Mouse (Mus musculus): ENCODE data around the gene Tmem145. TPM values are rescaled to one million over a fixed set of nuclear protein-coding genes. Genes with fewer than 3 reads are reported as not detected.

The Tmem145 gene
- polyA plus RNA-seq, 1 experiment: 0.35 TPM

DNA sequence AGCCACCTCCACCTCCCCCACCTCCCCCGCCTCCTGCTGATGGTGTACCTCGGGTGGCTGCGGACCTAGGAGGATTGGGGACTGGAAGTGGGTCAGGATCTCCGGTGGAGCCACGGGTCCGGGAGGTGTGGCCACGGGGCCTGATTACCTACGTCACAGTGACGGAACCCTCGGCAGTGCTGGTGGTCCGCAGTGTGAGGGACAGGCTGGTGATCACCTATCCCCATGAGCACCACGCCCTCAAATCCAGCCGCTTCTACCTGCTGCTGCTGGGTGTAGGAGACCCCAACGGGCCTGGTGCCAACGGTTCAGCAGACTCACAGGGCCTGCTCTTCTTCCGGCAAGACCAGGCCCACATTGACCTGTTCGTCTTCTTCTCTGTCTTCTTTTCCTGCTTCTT lies 57.7 kb downstream of the Tmem145 start:
- peaks cover 14% of the 10 kb centered on the region for H3K27me3 ChIP-seq (ENCODE audit: control insufficient read depth, insufficient read depth, low read length)
- H3K27ac ChIP-seq (ENCODE audit: insufficient read depth, low read depth, low read length): no peak overlapping the region
- TF ChIP-seq CTCF (IDR thresholded peaks at IDR 0.05; ENCODE audit: extremely low read depth, insufficient read length, insufficient replicate concordance, low read depth, low read length) (no peak), POLR2A (IDR thresholded peaks at IDR 0.05; ENCODE audit: low read depth, low read length) (no peak)
- peaks cover 3% of the 10 kb centered on the region for H3K4me1 ChIP-seq (ENCODE audit: control insufficient read depth, insufficient read depth, insufficient read length, low read length)
- no peak overlapping the region for H3K4me3 ChIP-seq (ENCODE audit: low read depth, low read length)
- WGBS: 94% methylated on average over 17 of the region's 17 CpGs
- peaks cover 4% of the 10 kb centered on the region for H3K36me3 ChIP-seq (ENCODE audit: control insufficient read depth, insufficient read depth, low read length)

Other genes starting within 250 kb of the Tmem145 start
- 11.2 and 17.7 TPM in 2 replicates for gene Grik5, start 233.8 kb upstream of the Tmem145 start, polyA plus RNA-seq (2012; rRNA removed)
- 17.4 and 37.9 TPM in 2 replicates for gene Zfp574, start 233.5 kb upstream of the Tmem145 start, polyA plus RNA-seq (2012; rRNA removed)
- 2.9 and 6.9 TPM in 2 replicates for gene Pou2f2, start 126.4 kb upstream of the Tmem145 start, polyA plus RNA-seq (2012; rRNA removed)
- 44.2 and 135 TPM in 2 replicates for gene Dedd2, start 85.5 kb upstream of the Tmem145 start, polyA plus RNA-seq (2012; rRNA removed)
- 5.8 and 8.7 TPM in 2 replicates for gene Zfp526, start 84.7 kb upstream of the Tmem145 start, polyA plus RNA-seq (2012; rRNA removed)
- 77.7 and 163 TPM in 2 replicates for gene Gsk3a, start 68.3 kb upstream of the Tmem145 start, polyA plus RNA-seq (2012; rRNA removed)
- 15.8 and 37.1 TPM in 2 replicates for gene Erf, start 55.3 kb upstream of the Tmem145 start, polyA plus RNA-seq (2012; rRNA removed)
- gene Cic, start 38.4 kb upstream of the Tmem145 start, polyA plus RNA-seq (2012; rRNA removed): 35.6 and 65.6 TPM in 2 replicates
- gene Pafah1b3, start 8.1 kb upstream of the Tmem145 start, polyA plus RNA-seq (2012; rRNA removed): 87.2 and 184 TPM in 2 replicates
- gene Prr19, start 4.7 kb upstream of the Tmem145 start, polyA plus RNA-seq (2012; rRNA removed): 0.15 TPM in 1 of 2 replicates, not detected in the other
- 13.3 and 21.2 TPM in 2 replicates for gene Megf8, start 11.1 kb downstream of the Tmem145 start, polyA plus RNA-seq (2012; rRNA removed)
- 0.48 and 0.84 TPM in 2 replicates for gene Cnfn, start 63.6 kb downstream of the Tmem145 start, polyA plus RNA-seq (2012; rRNA removed)
- gene Lipe, start 92.6 kb downstream of the Tmem145 start, polyA plus RNA-seq (2012; rRNA removed): 56.9 and 186 TPM in 2 replicates
- gene Cxcl17, start 106.8 kb downstream of the Tmem145 start, polyA plus RNA-seq (2012; rRNA removed): 3.8 TPM in 1 of 2 replicates, not detected in the other
- 133 and 320 TPM in 2 replicates for gene Ceacam1, start 171.5 kb downstream of the Tmem145 start, polyA plus RNA-seq (2012; rRNA removed)
- 0.60 and 0.93 TPM in 2 replicates for gene Ceacam2, start 233.8 kb downstream of the Tmem145 start, polyA plus RNA-seq (2012; rRNA removed)